Mouse (Mus musculus): ENCODE data around the gene Fam171a1. TPM values are rescaled to one million over a fixed set of nuclear protein-coding genes. Genes with fewer than 3 reads are reported as not detected.
"Not testable (repeated sequence)": the region's sequence is repeated elsewhere in the genome, so short reads cannot be mapped to it uniquely, and the experiment has no call there.

Gene Fam171a1
- polyA plus RNA-seq, 1 experiment: 10.0 TPM

- Histone ChIP-seq H3K4me1 (ENCODE audit: control insufficient read depth, insufficient read depth, insufficient read length, low read length) (peaks cover 11% of the 10 kb centered on the region; the same call in 1 of the 2 replicates), H3K4me3 (ENCODE audit: insufficient read depth, low read depth, low read length) (no peak overlapping the region), H3K27ac (replicated peaks; ENCODE audit: low read depth, low read length) (peak overlapping the region; percentile 41; the same call in 1 of the 2 replicates)
Observed at GRCm38 (mm10) chr2:3172656-3173055, 58.6 kb downstream of the Fam171a1 start.

- Histone ChIP-seq H3K4me3 (ENCODE audit: insufficient read depth, low read depth, low read length) (no peak overlapping the region), H3K4me1 (ENCODE audit: control insufficient read depth, insufficient read depth, insufficient read length, low read length) (peaks cover 11% of the 10 kb centered on the region; the same call in 1 of the 2 replicates), H3K27ac (replicated peaks; ENCODE audit: low read depth, low read length) (no peak overlapping the region)
Observed at GRCm38 (mm10) chr2:3174890-3175289, 60.9 kb downstream of the Fam171a1 start.

- H3K4me3 ChIP-seq (ENCODE audit: insufficient read depth, low read depth, low read length); H3K27ac ChIP-seq (replicated peaks; ENCODE audit: low read depth, low read length): not testable (repeated sequence)
- H3K4me1 ChIP-seq (ENCODE audit: control insufficient read depth, insufficient read depth, insufficient read length, low read length): peaks cover 11% of the 10 kb centered on the region; the same call in 1 of the 2 replicates
Observed at GRCm38 (mm10) chr2:3175988-3176387, 62.0 kb downstream of the Fam171a1 start.

GRCm38 (mm10) chr2:3176751-3177150 is 62.7 kb downstream of the Fam171a1 start:
- Histone ChIP-seq H3K4me3 (ENCODE audit: insufficient read depth, low read depth, low read length) (no peak overlapping the region), H3K4me1 (ENCODE audit: control insufficient read depth, insufficient read depth, insufficient read length, low read length) (peaks cover 10% of the 10 kb centered on the region; the same call in 1 of the 2 replicates), H3K27ac (replicated peaks; ENCODE audit: low read depth, low read length) (no peak overlapping the region)

- Histone ChIP-seq H3K4me1 (ENCODE audit: control insufficient read depth, insufficient read depth, insufficient read length, low read length) (peaks cover 3% of the 10 kb centered on the region; the same call in 1 of the 2 replicates), H3K27ac (replicated peaks; ENCODE audit: low read depth, low read length) (no peak overlapping the region), H3K4me3 (ENCODE audit: insufficient read depth, low read depth, low read length) (no peak overlapping the region)
Observed at GRCm38 (mm10) chr2:3180550-3180949, 66.5 kb downstream of the Fam171a1 start.

- Histone ChIP-seq H3K4me3 (ENCODE audit: insufficient read depth, low read depth, low read length) (no peak overlapping the region), H3K27ac (replicated peaks; ENCODE audit: low read depth, low read length) (no peak overlapping the region), H3K4me1 (ENCODE audit: control insufficient read depth, insufficient read depth, insufficient read length, low read length) (peaks cover 5% of the 10 kb centered on the region)
Observed at GRCm38 (mm10) chr2:3183656-3184055, 69.6 kb downstream of the Fam171a1 start.

GRCm38 (mm10) chr2:3185335-3185734 is 71.3 kb downstream of the Fam171a1 start:
- H3K27ac ChIP-seq (replicated peaks; ENCODE audit: low read depth, low read length): no peak overlapping the region
- peaks cover 5% of the 10 kb centered on the region for H3K4me1 ChIP-seq (ENCODE audit: control insufficient read depth, insufficient read depth, insufficient read length, low read length)
- H3K4me3 ChIP-seq (ENCODE audit: insufficient read depth, low read depth, low read length): no peak overlapping the region

GRCm38 (mm10) chr2:3188745-3189475 is 74.9 kb downstream of the Fam171a1 start:
- H3K4me3 ChIP-seq (ENCODE audit: insufficient read depth, low read depth, low read length): no peak overlapping the region
- H3K27ac ChIP-seq (replicated peaks; ENCODE audit: low read depth, low read length): no peak overlapping the region
- peaks cover 7% of the 10 kb centered on the region; the same call in 1 of the 2 replicates for H3K4me1 ChIP-seq (ENCODE audit: control insufficient read depth, insufficient read depth, insufficient read length, low read length)

- no peak overlapping the region for H3K4me3 ChIP-seq (ENCODE audit: insufficient read depth, low read depth, low read length)
Observed at GRCm38 (mm10) chr2:3191149-3191548, 77.1 kb downstream of the Fam171a1 start.

GRCm38 (mm10) chr2:3195511-3195910 is 81.5 kb downstream of the Fam171a1 start:
- peaks cover 22% of the 10 kb centered on the region for H3K4me1 ChIP-seq (ENCODE audit: control insufficient read depth, insufficient read depth, insufficient read length, low read length)
- H3K4me3 ChIP-seq (ENCODE audit: insufficient read depth, low read depth, low read length): no peak overlapping the region
- no peak overlapping the region for H3K27ac ChIP-seq (replicated peaks; ENCODE audit: low read depth, low read length)

More at GRCm38 (mm10) chr2:3191149-3191548, 77.1 kb downstream of the Fam171a1 start:
- Histone ChIP-seq H3K4me1 (ENCODE audit: control insufficient read depth, insufficient read depth, insufficient read length, low read length) (peaks cover 24% of the 10 kb centered on the region), H3K27ac (replicated peaks; ENCODE audit: low read depth, low read length) (no peak overlapping the region)

- Histone ChIP-seq H3K27ac (replicated peaks; ENCODE audit: low read depth, low read length) (no peak overlapping the region), H3K4me1 (ENCODE audit: control insufficient read depth, insufficient read depth, insufficient read length, low read length) (peaks cover 5% of the 10 kb centered on the region; the same call in 1 of the 2 replicates), H3K4me3 (ENCODE audit: insufficient read depth, low read depth, low read length) (no peak overlapping the region)
Observed at GRCm38 (mm10) chr2:3200422-3200821, 86.4 kb downstream of the Fam171a1 start.

GRCm38 (mm10) chr2:3206975-3207642 is 93.1 kb downstream of the Fam171a1 start:
- Histone ChIP-seq H3K27ac (replicated peaks; ENCODE audit: low read depth, low read length) (no peak overlapping the region), H3K4me3 (ENCODE audit: insufficient read depth, low read depth, low read length) (no peak overlapping the region)

GRCm38 (mm10) chr2:3215480-3215879 is 101.5 kb downstream of the Fam171a1 start:
- no peak overlapping the region for H3K4me3 ChIP-seq (ENCODE audit: insufficient read depth, low read depth, low read length)

More at GRCm38 (mm10) chr2:3206975-3207642, 93.1 kb downstream of the Fam171a1 start:
- H3K4me1 ChIP-seq (ENCODE audit: control insufficient read depth, insufficient read depth, insufficient read length, low read length): no peaks in the 10 kb centered on the region

GRCm38 (mm10) chr2:3216617-3217016 is 102.6 kb downstream of the Fam171a1 start:
- Histone ChIP-seq H3K4me3 (ENCODE audit: insufficient read depth, low read depth, low read length) (no peak overlapping the region), H3K27ac (replicated peaks; ENCODE audit: low read depth, low read length) (no peak overlapping the region), H3K4me1 (ENCODE audit: control insufficient read depth, insufficient read depth, insufficient read length, low read length) (no peaks in the 10 kb centered on the region; the same call in 1 of the 2 replicates)

More at GRCm38 (mm10) chr2:3215480-3215879, 101.5 kb downstream of the Fam171a1 start:
- H3K4me1 ChIP-seq (ENCODE audit: control insufficient read depth, insufficient read depth, insufficient read length, low read length): no peaks in the 10 kb centered on the region; the same call in 1 of the 2 replicates
- no peak overlapping the region for H3K27ac ChIP-seq (replicated peaks; ENCODE audit: low read depth, low read length)

- H3K4me1 ChIP-seq (ENCODE audit: control insufficient read depth, insufficient read depth, insufficient read length, low read length); H3K27ac ChIP-seq (replicated peaks; ENCODE audit: low read depth, low read length); H3K4me3 ChIP-seq (ENCODE audit: insufficient read depth, low read depth, low read length): not testable (repeated sequence)
Observed at GRCm38 (mm10) chr2:3217577-3217976, 103.6 kb downstream of the Fam171a1 start.
